Mouse (Mus musculus) heart, embryonic 10.5 days (tissue): ENCODE results near the gene Hpse2. TPM values are rescaled to one million over a fixed set of nuclear protein-coding genes. Genes with fewer than 3 reads are reported as not detected.
"Not testable (repeated sequence)": the region's sequence is repeated elsewhere in the genome, so short reads cannot be mapped to it uniquely, and the experiment has no call there.

Source experiments
- DNase-seq: peaks from one replicate; pipeline ENCODE4 v3.0.0-alpha.2; 2017; ENCODE audit warnings: low spot score
- H3K27ac ChIP-seq: fragments of 300-500 bp; sonication (generic); 2 replicates; pipeline ENCODE4 v1.5.1; 2016; ENCODE audit warnings: mild to moderate bottlenecking
- H3K27me3 ChIP-seq: fragments of 300-500 bp; sonication (generic); 2 replicates; pipeline ENCODE4 v1.6.1; 2016; ENCODE audit warnings: mild to moderate bottlenecking; ENCODE audit not compliant: poor library complexity, insufficient read depth, severe bottlenecking
- H3K36me3 ChIP-seq: fragments of 300-500 bp; sonication (generic); 2 replicates; pipeline ENCODE4 v1.6.1; 2016; ENCODE audit warnings: mild to moderate bottlenecking, moderate library complexity
- H3K4me1 ChIP-seq: fragments of 300-500 bp; sonication (generic); 2 replicates; pipeline ENCODE4 v1.6.1; 2016; ENCODE audit warnings: mild to moderate bottlenecking
- H3K4me3 ChIP-seq: fragments of 300-500 bp; sonication (generic); 2 replicates; pipeline ENCODE4 v1.5.1; 2016; ENCODE audit warnings: mild to moderate bottlenecking, moderate library complexity
- H3K9me3 ChIP-seq: fragments of 300-500 bp; sonication (generic); 2 replicates; pipeline ENCODE4 v1.6.1; 2016; ENCODE audit warnings: mild to moderate bottlenecking, moderate library complexity
- WGBS: fragments of 180-500 bp; shearing (Covaris S2); methylation state at CpG from one replicate; pipeline ENCODE4 v1.1.7; 2016; 5-methylcytosine and 5-hydroxymethylcytosine counted together
- polyA plus RNA-seq: library from polyadenylated mRNA; unstranded; fragments of >200 nt; fragmentation: Nextera tagmentation; extraction: Ambion mirVana; gene quantifications from 2 replicates; pipeline ENCODE4 v1.2.1, GENCODE M21; 2016

Hpse2 gene
- polyA plus RNA-seq, 1 experiment from 2014 or later: 0.29 TPM

- no peaks in the 10 kb centered on the region for H3K27me3 ChIP-seq
- WGBS: 76% methylated on average over 5 of the region's 5 CpGs
- no peak overlapping the region for H3K4me3 ChIP-seq
- H3K9me3 ChIP-seq: no peaks in the 10 kb centered on the region
- DNase-seq: no peak
- H3K27ac ChIP-seq: no peak overlapping the region
- 0 out of 2 replicates have a peak, but pooled peaks cover 4% of the 10 kb centered on the region for H3K4me1 ChIP-seq
- no peaks in the 10 kb centered on the region for H3K36me3 ChIP-seq
These were observed 578.0 kb downstream of the Hpse2 start for GRCm38 (mm10) chr19:42810140-42810539.

- WGBS: 73% methylated on average over 10 of the region's 10 CpGs
- no peak for DNase-seq
- no peak overlapping the region for H3K27ac ChIP-seq
- no peaks in the 10 kb centered on the region for H3K36me3 ChIP-seq
- H3K4me3 ChIP-seq: no peak overlapping the region
- H3K4me1 ChIP-seq: 0 out of 2 replicates have a peak, but pooled peaks cover 4% of the 10 kb centered on the region
- no peaks in the 10 kb centered on the region for H3K9me3 ChIP-seq
- H3K27me3 ChIP-seq: no peaks in the 10 kb centered on the region
These were observed 578.7 kb downstream of the Hpse2 start for GRCm38 (mm10) chr19:42809491-42809890.

GRCm38 (mm10) chr19:42797866-42798265, 590.3 kb downstream of the Hpse2 start:
- 0 out of 2 replicates have a peak, but pooled peaks cover 2% of the 10 kb centered on the region for H3K4me1 ChIP-seq
- H3K27me3 ChIP-seq: peaks cover 18% of the 10 kb centered on the region
- no peak for DNase-seq
- H3K9me3 ChIP-seq: no peaks in the 10 kb centered on the region
- H3K4me3 ChIP-seq: no peak overlapping the region
- no peak overlapping the region for H3K27ac ChIP-seq
- no peaks in the 10 kb centered on the region for H3K36me3 ChIP-seq
- WGBS: 71% methylated on average over 2 of the region's 2 CpGs

- DNase-seq: no peak
- 0 out of 2 replicates have a peak, but pooled peaks cover 5% of the 10 kb centered on the region for H3K4me1 ChIP-seq
- no peaks in the 10 kb centered on the region for H3K36me3 ChIP-seq
- H3K4me3 ChIP-seq: peak overlapping the region; percentile 60
- H3K27me3 ChIP-seq: peaks cover 18% of the 10 kb centered on the region
- WGBS: 33% methylated on average over 9 of the region's 9 CpGs
- no peak overlapping the region for H3K27ac ChIP-seq
- H3K9me3 ChIP-seq: no peaks in the 10 kb centered on the region
These were observed 592.4 kb downstream of the Hpse2 start for GRCm38 (mm10) chr19:42795801-42796200.

- Histone ChIP-seq H3K4me3 (peak overlapping the region; percentile 60), H3K4me1 (0 out of 2 replicates have a peak, but pooled peaks cover 5% of the 10 kb centered on the region), H3K27ac (peak overlapping the region; percentile 59), H3K36me3 (no peaks in the 10 kb centered on the region), H3K9me3 (no peaks in the 10 kb centered on the region), H3K27me3 (peaks cover 18% of the 10 kb centered on the region)
- peak; percentile 93 for DNase-seq
- 2% methylated on average over 31 of the region's 31 CpGs for WGBS
These were observed 593.1 kb downstream of the Hpse2 start for GRCm38 (mm10) chr19:42794914-42795613.

- peaks cover 11% of the 10 kb centered on the region; the same call in 1 of the 2 replicates for H3K4me1 ChIP-seq
- WGBS: 39% methylated on average over 5 of the region's 5 CpGs
These were observed 599.8 kb downstream of the Hpse2 start for GRCm38 (mm10) chr19:42788311-42788710.

GRCm38 (mm10) chr19:42785562-42786220, 602.5 kb downstream of the Hpse2 start:
- Histone ChIP-seq H3K27me3 (peaks cover 25% of the 10 kb centered on the region), H3K9me3 (no peaks in the 10 kb centered on the region), H3K27ac (no peak overlapping the region), H3K36me3 (no peaks in the 10 kb centered on the region), H3K4me3 (no peak overlapping the region), H3K4me1 (peaks cover 6% of the 10 kb centered on the region; the same call in 1 of the 2 replicates)
- WGBS: 49% methylated on average over 8 of the region's 8 CpGs
- no peak for DNase-seq

More at GRCm38 (mm10) chr19:42788311-42788710, 599.8 kb downstream of the Hpse2 start:
- Histone ChIP-seq H3K4me3 (no peak overlapping the region), H3K27me3 (peaks cover 25% of the 10 kb centered on the region), H3K27ac (0 out of 2 replicates have a peak overlapping the region, but pooled peaks have one; percentile 1), H3K36me3 (no peaks in the 10 kb centered on the region), H3K9me3 (no peaks in the 10 kb centered on the region)
- no peak for DNase-seq

GRCm38 (mm10) chr19:42785129-42785528, 603.0 kb downstream of the Hpse2 start:
- Histone ChIP-seq H3K4me1 (peaks cover 7% of the 10 kb centered on the region), H3K36me3 (no peaks in the 10 kb centered on the region), H3K27ac (no peak overlapping the region), H3K4me3 (no peak overlapping the region), H3K27me3 (peaks cover 25% of the 10 kb centered on the region), H3K9me3 (no peaks in the 10 kb centered on the region)
- WGBS: 28% methylated on average over 2 of the region's 2 CpGs
- no peak for DNase-seq

- peaks cover 23% of the 10 kb centered on the region for H3K4me1 ChIP-seq
- H3K4me3 ChIP-seq: peak overlapping the region; percentile 78
- not testable (repeated sequence) for H3K9me3 ChIP-seq, DNase-seq, H3K27me3 ChIP-seq, H3K36me3 ChIP-seq
- H3K27ac ChIP-seq: peak overlapping the region; percentile 94
- WGBS: 50% methylated on average over 7 of the region's 7 CpGs
These were observed 608.0 kb downstream of the Hpse2 start for GRCm38 (mm10) chr19:42780156-42780538.

GRCm38 (mm10) chr19:42779531-42780155, 608.5 kb downstream of the Hpse2 start, which contains the start of gene Hps1:
TSS of gene Hps1 (minus strand) at chr19:42779978.
- Histone ChIP-seq H3K9me3 (no peaks in the 10 kb centered on the region), H3K4me3 (peak within 1 kb of the TSS; percentile 78), H3K27me3 (0 out of 2 replicates have a peak, but pooled peaks cover 3% of the 10 kb centered on the region), H3K36me3 (0 out of 2 replicates have a peak, but pooled peaks cover 5% of the 10 kb centered on the region), H3K4me1 (peaks cover 23% of the 10 kb centered on the region), H3K27ac (peak within 1 kb of the TSS; percentile 94)
- DNase-seq: peak; percentile 96
- under 1% methylated on average over 43 of the region's 43 CpGs for WGBS

GRCm38 (mm10) chr19:42777801-42778200, 610.4 kb downstream of the Hpse2 start:
- Histone ChIP-seq H3K27me3 (no peaks in the 10 kb centered on the region), H3K9me3 (no peaks in the 10 kb centered on the region), H3K4me1 (peaks cover 23% of the 10 kb centered on the region), H3K4me3 (no peak overlapping the region), H3K27ac (no peak overlapping the region; the same call in 1 of the 2 replicates), H3K36me3 (0 out of 2 replicates have a peak, but pooled peaks cover 5% of the 10 kb centered on the region)
- DNase-seq: no peak
- WGBS: 75% methylated on average over 5 of the region's 5 CpGs

GRCm38 (mm10) chr19:42776813-42777212, 611.3 kb downstream of the Hpse2 start:
- H3K27ac ChIP-seq: no peak overlapping the region

More at GRCm38 (mm10) chr19:42776813-42777212, 611.3 kb downstream of the Hpse2 start:
- Histone ChIP-seq H3K4me3 (no peak overlapping the region), H3K9me3 (no peaks in the 10 kb centered on the region), H3K27me3 (no peaks in the 10 kb centered on the region), H3K36me3 (0 out of 2 replicates have a peak, but pooled peaks cover 5% of the 10 kb centered on the region), H3K4me1 (peaks cover 23% of the 10 kb centered on the region)
- WGBS: 93% methylated on average over 1 of the region's 1 CpGs
- no peak for DNase-seq
